Mouse (Mus musculus): ENCODE measurements at regions not wholly inside any gene's neighbourhood (a gene's known extent, or its start where the extent isn't known, plus 50 kb on each side); places are given as distances from the start of the nearest gene placed in this dataset.

DNA sequence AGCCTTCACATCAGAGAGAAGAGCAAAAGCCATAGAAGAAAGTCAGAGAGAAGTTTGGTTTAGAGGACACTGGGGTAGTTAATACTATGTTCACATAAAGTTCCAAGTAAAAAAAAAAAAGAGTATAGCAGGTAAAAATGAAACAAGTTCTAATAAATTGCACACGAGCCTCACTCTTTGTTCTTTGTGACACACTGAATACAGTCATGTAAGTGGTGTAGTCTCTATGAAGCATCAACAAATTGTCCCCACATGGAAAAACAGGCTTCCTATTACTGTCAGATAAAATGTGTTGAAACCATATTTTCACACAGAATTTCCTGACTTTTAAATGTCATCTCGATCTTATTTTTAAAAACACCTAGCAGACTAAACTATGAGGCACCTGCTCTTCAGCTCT, 1057.2 kb downstream of the Gsdmc2 start:
- H3K27ac ChIP-seq, result no peak overlapping the region
- no peak overlapping the region for H3K4me3 ChIP-seq (ENCODE audit: inconsistent target)
- 90% methylated on average over 2 of the region's 2 CpGs for WGBS (ENCODE audit: missing documents)
- no peaks in the 10 kb centered on the region for H3K79me2 ChIP-seq (ENCODE audit: inconsistent target)
- H3K36me3 ChIP-seq (ENCODE audit: inconsistent target), result no peaks in the 10 kb centered on the region

DNA sequence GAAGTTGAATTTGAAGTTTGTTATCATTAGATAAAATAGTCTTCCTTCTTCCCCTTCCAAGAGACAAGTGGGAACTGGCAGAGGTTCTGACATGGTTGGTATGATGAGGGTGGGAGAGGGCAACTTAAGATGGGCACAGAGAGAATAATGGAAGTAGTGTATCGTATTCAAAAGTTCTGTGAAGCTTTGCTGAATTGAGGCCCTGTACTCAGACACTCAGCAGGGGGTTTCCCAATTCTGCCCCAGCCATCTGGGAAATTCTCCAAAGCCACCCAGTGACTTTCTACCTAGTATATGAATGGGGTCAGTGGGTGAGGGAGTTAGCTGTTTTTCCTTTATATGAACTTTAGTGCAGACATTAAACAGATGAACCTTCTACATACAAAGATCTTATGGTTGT, 1058.7 kb downstream of the Gsdmc2 start:
- WGBS (ENCODE audit: missing documents), result 86% methylated on average over 1 of the region's 1 CpGs
- no peak overlapping the region for H3K4me3 ChIP-seq (ENCODE audit: inconsistent target)
- H3K79me2 ChIP-seq (ENCODE audit: inconsistent target), result no peaks in the 10 kb centered on the region
- H3K36me3 ChIP-seq (ENCODE audit: inconsistent target), result no peaks in the 10 kb centered on the region
- H3K27ac ChIP-seq, result no peak overlapping the region

- no peaks in the 10 kb centered on the region for H3K79me2 ChIP-seq (ENCODE audit: inconsistent target)
- 86% methylated on average over 1 of the region's 1 CpGs for WGBS (ENCODE audit: missing documents)
- no peak overlapping the region for H3K4me3 ChIP-seq (ENCODE audit: inconsistent target)
- no peaks in the 10 kb centered on the region for H3K36me3 ChIP-seq (ENCODE audit: inconsistent target)
- H3K27ac ChIP-seq, result no peak overlapping the region
Measured at GRCm38 (mm10) chr15:62784456-62785139, 1060.4 kb downstream of the Gsdmc2 start.

- Histone ChIP-seq H3K36me3 (ENCODE audit: inconsistent target) (no peaks in the 10 kb centered on the region), H3K27ac (no peak overlapping the region), H3K79me2 (ENCODE audit: inconsistent target) (no peaks in the 10 kb centered on the region), H3K4me3 (ENCODE audit: inconsistent target) (no peak overlapping the region)
- WGBS (ENCODE audit: missing documents), result 81% methylated on average over 5 of the region's 5 CpGs
Measured at GRCm38 (mm10) chr15:62778899-62779298, 1066.1 kb downstream of the Gsdmc2 start.

DNA sequence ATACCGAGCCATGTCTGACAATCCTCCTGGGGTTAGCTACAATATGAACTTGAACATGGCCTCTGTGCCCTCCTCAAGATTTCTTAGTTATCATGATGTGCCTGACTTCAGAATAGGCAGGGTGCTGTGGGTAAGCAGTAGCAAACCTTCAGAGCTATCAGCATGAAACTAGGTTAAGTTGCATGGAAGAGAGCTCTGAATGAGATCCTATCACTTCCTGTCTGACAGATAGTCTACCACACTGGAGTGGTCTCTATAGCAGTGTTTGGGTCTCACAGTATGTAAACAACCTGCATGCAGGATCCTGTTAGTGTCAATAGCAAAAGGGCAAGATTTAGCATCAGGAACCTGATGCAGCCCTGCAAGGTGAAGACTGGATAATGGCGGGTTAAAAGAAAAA, 1092.3 kb downstream of the Gsdmc2 start:
- 100% methylated on average over 2 of the region's 2 CpGs for WGBS (ENCODE audit: missing documents)
- H3K27ac ChIP-seq, result no peak overlapping the region
- no peaks in the 10 kb centered on the region for H3K79me2 ChIP-seq (ENCODE audit: inconsistent target)
- no peaks in the 10 kb centered on the region for H3K36me3 ChIP-seq (ENCODE audit: inconsistent target)
- H3K4me3 ChIP-seq (ENCODE audit: inconsistent target), result no peak overlapping the region

GRCm38 (mm10) chr15:62743879-62744278, 1101.1 kb downstream of the Gsdmc2 start:
- no peaks in the 10 kb centered on the region for H3K36me3 ChIP-seq (ENCODE audit: inconsistent target)
- WGBS (ENCODE audit: missing documents), result 97% methylated on average over 3 of the region's 3 CpGs
- H3K27ac ChIP-seq, result no peak overlapping the region
- H3K79me2 ChIP-seq (ENCODE audit: inconsistent target), result no peaks in the 10 kb centered on the region
- H3K4me3 ChIP-seq (ENCODE audit: inconsistent target), result no peak overlapping the region

GRCm38 (mm10) chr15:62740746-62741145, 1104.2 kb downstream of the Gsdmc2 start:
- no peak overlapping the region for H3K27ac ChIP-seq
- no peaks in the 10 kb centered on the region for H3K36me3 ChIP-seq (ENCODE audit: inconsistent target)
- H3K79me2 ChIP-seq (ENCODE audit: inconsistent target), result no peaks in the 10 kb centered on the region
- no peak overlapping the region for H3K4me3 ChIP-seq (ENCODE audit: inconsistent target)
- WGBS (ENCODE audit: missing documents), result 100% methylated on average over 2 of the region's 2 CpGs

- Histone ChIP-seq H3K4me3 (ENCODE audit: inconsistent target) (no peak overlapping the region), H3K27ac (no peak overlapping the region), H3K79me2 (ENCODE audit: inconsistent target) (no peaks in the 10 kb centered on the region), H3K36me3 (ENCODE audit: inconsistent target) (no peaks in the 10 kb centered on the region)
- WGBS (ENCODE audit: missing documents), result 41% methylated on average over 1 of the region's 1 CpGs
Measured at GRCm38 (mm10) chr15:62735334-62735733, 1109.6 kb downstream of the Gsdmc2 start.

DNA sequence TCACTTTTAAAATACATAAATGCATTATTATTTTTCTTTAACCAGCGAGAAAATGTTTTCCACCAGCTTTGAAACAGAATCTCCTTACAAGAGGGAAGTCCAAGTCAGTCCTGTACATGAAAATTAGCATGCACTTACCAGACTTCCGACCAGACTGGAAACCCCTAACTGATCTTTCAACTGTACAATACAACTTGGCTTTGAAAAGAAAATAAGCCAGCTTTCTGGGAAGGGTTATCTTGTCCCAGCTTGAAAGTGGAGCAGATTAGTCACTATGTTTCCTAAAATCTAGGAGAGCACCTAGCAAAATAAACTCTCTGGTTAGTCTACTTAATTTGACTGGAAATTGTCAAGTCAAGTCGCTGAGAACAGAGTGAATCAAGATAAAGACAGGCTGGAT, 1110.1 kb downstream of the Gsdmc2 start:
- Histone ChIP-seq H3K36me3 (ENCODE audit: inconsistent target) (no peaks in the 10 kb centered on the region), H3K27ac (no peak overlapping the region), H3K4me3 (ENCODE audit: inconsistent target) (no peak overlapping the region), H3K79me2 (ENCODE audit: inconsistent target) (no peaks in the 10 kb centered on the region)
- WGBS (ENCODE audit: missing documents), result 13% methylated on average over 3 of the region's 3 CpGs

DNA sequence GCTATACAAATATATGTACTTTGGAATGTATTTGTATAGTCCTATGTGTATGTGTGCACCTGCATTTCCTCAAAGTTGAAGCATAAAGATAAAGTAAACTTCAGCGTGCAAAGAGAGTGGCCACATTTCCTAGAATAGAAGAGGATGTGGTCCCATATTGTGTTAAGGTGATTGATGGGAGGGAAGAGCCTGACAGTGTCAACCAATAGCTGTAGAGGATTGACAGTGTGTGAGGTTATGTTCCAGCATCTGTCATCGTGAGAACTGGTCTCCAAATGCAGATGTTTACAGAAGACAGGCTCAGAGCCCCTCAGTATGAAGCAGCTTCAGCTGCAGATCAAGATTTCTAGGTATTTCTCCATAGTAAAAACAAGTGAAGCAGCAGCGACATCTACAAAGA, 1114.5 kb downstream of the Gsdmc2 start:
- no peaks in the 10 kb centered on the region for H3K79me2 ChIP-seq (ENCODE audit: inconsistent target)
- H3K4me3 ChIP-seq (ENCODE audit: inconsistent target), result no peak overlapping the region
- 40% methylated on average over 3 of the region's 3 CpGs for WGBS (ENCODE audit: missing documents)
- no peak overlapping the region for H3K27ac ChIP-seq
- H3K36me3 ChIP-seq (ENCODE audit: inconsistent target), result no peaks in the 10 kb centered on the region

- H3K36me3 ChIP-seq (ENCODE audit: inconsistent target), result no peaks in the 10 kb centered on the region
- H3K4me3 ChIP-seq (ENCODE audit: inconsistent target), result no peak overlapping the region
- no peak overlapping the region for H3K27ac ChIP-seq
- H3K79me2 ChIP-seq (ENCODE audit: inconsistent target), result no peaks in the 10 kb centered on the region
- 90% methylated on average over 3 of the region's 3 CpGs for WGBS (ENCODE audit: missing documents)
Measured at GRCm38 (mm10) chr15:62714265-62714664, 1130.7 kb downstream of the Gsdmc2 start.

- WGBS (ENCODE audit: missing documents), result 93% methylated on average over 6 of the region's 9 CpGs
- no peak overlapping the region for H3K27ac ChIP-seq
Measured at GRCm38 (mm10) chr15:62712543-62713131, 1132.3 kb downstream of the Gsdmc2 start.

DNA sequence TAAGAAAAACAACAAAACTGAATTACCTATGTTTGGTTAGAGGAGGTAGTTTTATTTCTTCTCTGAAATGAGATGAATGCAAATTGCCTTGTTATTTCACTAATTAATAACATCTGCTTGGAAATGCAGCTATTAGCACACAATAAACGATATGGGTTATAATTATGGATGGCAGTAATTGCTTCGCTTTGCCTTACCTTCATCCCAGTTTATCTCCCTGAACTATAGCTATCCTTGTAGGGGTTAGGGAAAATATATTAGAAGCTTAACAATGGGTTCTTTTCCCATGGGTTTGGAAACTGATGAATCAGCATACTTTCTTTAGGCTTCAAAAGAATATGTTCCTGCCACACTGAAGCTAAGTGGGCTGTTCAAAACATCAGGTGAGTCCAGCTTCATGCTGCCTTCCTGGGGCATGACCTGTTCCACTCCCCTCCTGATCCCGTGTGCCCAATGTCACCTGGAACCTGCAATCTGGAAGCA, 1132.9 kb downstream of the Gsdmc2 start:
- Histone ChIP-seq H3K27ac (no peak overlapping the region), H3K4me3 (ENCODE audit: inconsistent target) (no peak overlapping the region), H3K36me3 (ENCODE audit: inconsistent target) (no peaks in the 10 kb centered on the region), H3K79me2 (ENCODE audit: inconsistent target) (no peaks in the 10 kb centered on the region)
- whole genome bisulfite sequencing (ENCODE audit: missing documents), result 93% methylated on average over 3 of the region's 3 CpGs

More at GRCm38 (mm10) chr15:62712543-62713131, 1132.3 kb downstream of the Gsdmc2 start:
- Histone ChIP-seq H3K4me3 (ENCODE audit: inconsistent target) (no peak overlapping the region), H3K79me2 (ENCODE audit: inconsistent target) (no peaks in the 10 kb centered on the region), H3K36me3 (ENCODE audit: inconsistent target) (no peaks in the 10 kb centered on the region)

DNA sequence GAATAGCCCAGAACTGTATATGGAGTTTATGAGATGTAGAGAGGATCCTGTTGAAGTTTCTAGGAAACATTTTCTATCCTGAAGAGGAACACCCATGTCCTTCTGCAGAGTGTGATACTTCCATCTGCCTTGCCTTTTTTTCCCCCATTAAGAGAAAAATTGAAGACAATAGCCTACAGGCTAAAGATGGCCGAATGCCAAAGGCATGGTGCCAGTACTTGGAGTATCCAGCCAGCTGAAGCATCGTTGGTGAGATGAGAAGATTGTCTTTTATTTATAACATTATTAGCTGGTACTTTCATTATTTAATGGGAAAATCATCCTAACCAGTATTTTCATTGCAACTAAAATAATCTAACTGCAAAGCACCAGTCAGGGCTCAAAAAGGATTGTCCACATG, 1135.4 kb downstream of the Gsdmc2 start:
- Histone ChIP-seq H3K36me3 (ENCODE audit: inconsistent target) (no peaks in the 10 kb centered on the region), H3K4me3 (ENCODE audit: inconsistent target) (no peak overlapping the region), H3K27ac (no peak overlapping the region), H3K79me2 (ENCODE audit: inconsistent target) (no peaks in the 10 kb centered on the region)
- 96% methylated on average over 2 of the region's 2 CpGs for WGBS (ENCODE audit: missing documents)

DNA sequence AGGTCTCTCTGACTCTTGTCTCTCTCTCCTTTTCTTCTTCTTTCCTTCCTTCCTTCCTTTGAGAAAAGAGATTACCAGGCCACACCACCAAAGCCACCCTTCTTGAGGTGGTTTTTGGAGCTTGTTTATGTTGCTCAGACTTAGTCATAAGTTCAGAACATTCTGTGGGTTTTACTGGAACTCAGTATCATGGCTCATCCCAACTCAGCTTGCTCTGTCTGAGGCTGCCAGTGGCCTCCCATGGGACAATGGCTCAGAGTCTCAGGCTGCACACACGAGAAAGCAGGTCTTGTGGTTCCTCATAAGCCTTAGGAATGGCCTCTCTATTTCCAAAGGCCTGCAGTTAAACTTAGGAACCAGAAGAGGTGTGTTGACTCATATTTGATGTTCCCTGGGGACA, 1146.4 kb downstream of the Gsdmc2 start:
- no peak overlapping the region for H3K4me3 ChIP-seq (ENCODE audit: inconsistent target)
- H3K27ac ChIP-seq, result no peak overlapping the region
- no peaks in the 10 kb centered on the region for H3K79me2 ChIP-seq (ENCODE audit: inconsistent target)
- H3K36me3 ChIP-seq (ENCODE audit: inconsistent target), result no peaks in the 10 kb centered on the region
- 75% methylated on average over 1 of the region's 1 CpGs for WGBS (ENCODE audit: missing documents)

All from macrophage (primary cell).